16 mouse cellular contexts compared by ENCODE assay signal in genomic region chr6:143750074-143750473, GRCm38 (mm10).
DNase-seq lines count a peak whose midpoint lies in the region; ATAC-seq and TF ChIP-seq lines count a peak whose summit lies in the region.
"Had no signal": no experiment of that assay in that cellular context is flagged by ENCODE, and none has a peak within 500 bp of the region (broad histone marks: within the 10 kb centered on the region; RNA-seq: fewer than 3 reads in every experiment).

No protein-coding gene starts in this region.

- H3K4me2 ChIP-seq in lung, embryonic 15.5 days: no peak overlapping the region
- H3K4me2 ChIP-seq in intestine, embryonic 16.5 days (ENCODE audit: low read depth, low read length): no peak overlapping the region

- H3K27ac ChIP-seq in lung, embryonic 15.5 days: 0 out of 2 replicates have a peak overlapping the region, but pooled peaks have one; percentile 69
- no peak overlapping the region for H3K27ac ChIP-seq in intestine, embryonic 16.5 days (ENCODE audit: low read length)

- no peaks in the 10 kb centered on the region for H3K27me3 ChIP-seq in lung, embryonic 15.5 days
- no peaks in the 10 kb centered on the region for H3K27me3 ChIP-seq in Patski
- no peaks in the 10 kb centered on the region for H3K27me3 ChIP-seq in intestine, embryonic 16.5 days (replicated peaks; ENCODE audit: control insufficient read depth, insufficient read depth, low read length)
- H3K27me3 ChIP-seq: CH12.LX had no signal

- no peak for TF ChIP-seq CTCF in Patski (IDR thresholded peaks at IDR 0.05)

- peaks cover 13% of the 10 kb centered on the region; the same call in 1 of the 2 replicates for H3K4me1 ChIP-seq in lung, embryonic 15.5 days
- H3K4me1 ChIP-seq in intestine, embryonic 16.5 days (ENCODE audit: control insufficient read depth, insufficient read depth, low read length): 0 out of 2 replicates have a peak, but pooled peaks cover 4% of the 10 kb centered on the region

- H3K9me3 ChIP-seq in lung, embryonic 15.5 days: no peaks in the 10 kb centered on the region
- H3K9me3 ChIP-seq in intestine, embryonic 16.5 days (ENCODE audit: control insufficient read depth, low read length): no peaks in the 10 kb centered on the region

- H3K36me3 ChIP-seq in lung, embryonic 15.5 days: no peaks in the 10 kb centered on the region
- no peaks in the 10 kb centered on the region for H3K36me3 ChIP-seq in intestine, embryonic 16.5 days (ENCODE audit: control insufficient read depth, insufficient read depth, low read length)
- H3K36me3 ChIP-seq: G1E had no signal

- no peak for ATAC-seq in lung, embryonic 15.5 days (ENCODE audit: borderline replicate concordance, extremely low read depth, low FRiP score, low TSS enrichment)
- peak; percentile 99 for ATAC-seq in Patski
- ATAC-seq in intestine, embryonic 16.5 days: no peak

- in situ Hi-C loops in Patski (cut with MboI; ENCODE audit: low pct_unique_long_range_greater_than_20kb): no loop called here

- no peak overlapping the region for H3K9ac ChIP-seq in lung, embryonic 15.5 days
- H3K9ac ChIP-seq in intestine, embryonic 16.5 days (ENCODE audit: low read depth, low read length): no peak overlapping the region

- no peak overlapping the region for H3K4me3 ChIP-seq in lung, embryonic 15.5 days
- H3K4me3 ChIP-seq in intestine, embryonic 16.5 days (ENCODE audit: low read length): no peak overlapping the region

- POLR2A ChIA-PET in Patski (lab: Charles Lee): no interaction called here

- CTCF ChIA-PET in Patski (lab: Charles Lee): no interaction called here

- DNase-seq in lung, postnatal 14 days: no peak
- no peak for DNase-seq in Patski (ENCODE audit: low read depth, low spot score)
- DNase-seq: adrenal gland, adult 2 months; adrenal gland, adult 8-10 months; adrenal gland, postnatal 10 days; adrenal gland, postnatal 14 days; adrenal gland, postnatal 25 days; adrenal gland, postnatal 36 days; cerebellum, adult 11 months; cerebellum, adult 11-12 months; cerebellum, adult 18-20 months; cerebellum, adult 2 months had no signal
